Mouse (Mus musculus) CH12.LX (cell line): Measurements from ENCODE around the gene Mknk2.
A peak's percentile ranks its signal among the peaks of the same experiment; 100 is the strongest.

Experiments
- CHD2 ChIP-seq: IDR thresholded peaks from 2 replicates; pipeline ENCODE4 v1.6.1; 2011; ENCODE audit warnings: low read length, improper control_type of control experiment
- CTCF ChIP-seq, 2 experiments: IDR thresholded peaks in 1 of 2; conservative IDR thresholded peaks in 1 of 2; 2 replicates each; pipeline ENCODE4 v1.5.1; 2011 to 2012; ENCODE audit warnings: low read depth in 2 of 2, low read length in 2 of 2, improper control_type of control experiment in 1 of 2, inconsistent platforms in 1 of 2, mild to moderate bottlenecking in 1 of 2, moderate library complexity in 1 of 2
- ELF1 ChIP-seq: IDR thresholded peaks from 2 replicates; pipeline ENCODE4 v1.6.1; 2014; ENCODE audit warnings: low read depth, mild to moderate bottlenecking, inconsistent platforms, low read length, improper control_type of control experiment
- EP300 ChIP-seq: IDR thresholded peaks from 2 replicates; pipeline ENCODE4 v1.6.1; 2011; ENCODE audit warnings: low read length, improper control_type of control experiment
- HCFC1 ChIP-seq: IDR thresholded peaks from 2 replicates; pipeline ENCODE4 v1.6.1; 2012; ENCODE audit warnings: low read depth, mild to moderate bottlenecking, inconsistent platforms, low read length, improper control_type of control experiment
- IRF4 ChIP-seq: IDR thresholded peaks from 2 replicates; pipeline ENCODE4 v1.6.1; 2014; ENCODE audit warnings: low read depth, mild to moderate bottlenecking, inconsistent platforms, low read length, improper control_type of control experiment
- MEF2A ChIP-seq: IDR thresholded peaks from 2 replicates; pipeline ENCODE4 v1.6.1; 2014; ENCODE audit warnings: low read depth, mild to moderate bottlenecking, inconsistent platforms, low read length, improper control_type of control experiment, borderline replicate concordance
- MYC ChIP-seq: IDR thresholded peaks from 2 replicates; pipeline ENCODE4 v1.6.1; 2011; ENCODE audit warnings: low read depth, mild to moderate bottlenecking, improper control_type of control experiment, low read length
- POLR2A ChIP-seq: IDR thresholded peaks from 2 replicates; pipeline ENCODE4 v1.6.1; 2011; ENCODE audit warnings: low read depth, mild to moderate bottlenecking, improper control_type of control experiment, low read length
- TBP ChIP-seq: conservative IDR thresholded peaks from 2 replicates; pipeline ENCODE4 v1.6.1; 2011; ENCODE audit warnings: low read depth, low read length, improper control_type of control experiment
- UBTF ChIP-seq: IDR thresholded peaks from 2 replicates; pipeline ENCODE4 v1.6.1; 2012; ENCODE audit warnings: low read depth, mild to moderate bottlenecking, inconsistent platforms, low read length, improper control_type of control experiment, moderate library complexity
- ZKSCAN1 ChIP-seq: IDR thresholded peaks from 2 replicates; pipeline ENCODE4 v1.6.1; 2012; ENCODE audit warnings: low read depth, inconsistent platforms, low read length, improper control_type of control experiment, borderline replicate concordance

DNA sequence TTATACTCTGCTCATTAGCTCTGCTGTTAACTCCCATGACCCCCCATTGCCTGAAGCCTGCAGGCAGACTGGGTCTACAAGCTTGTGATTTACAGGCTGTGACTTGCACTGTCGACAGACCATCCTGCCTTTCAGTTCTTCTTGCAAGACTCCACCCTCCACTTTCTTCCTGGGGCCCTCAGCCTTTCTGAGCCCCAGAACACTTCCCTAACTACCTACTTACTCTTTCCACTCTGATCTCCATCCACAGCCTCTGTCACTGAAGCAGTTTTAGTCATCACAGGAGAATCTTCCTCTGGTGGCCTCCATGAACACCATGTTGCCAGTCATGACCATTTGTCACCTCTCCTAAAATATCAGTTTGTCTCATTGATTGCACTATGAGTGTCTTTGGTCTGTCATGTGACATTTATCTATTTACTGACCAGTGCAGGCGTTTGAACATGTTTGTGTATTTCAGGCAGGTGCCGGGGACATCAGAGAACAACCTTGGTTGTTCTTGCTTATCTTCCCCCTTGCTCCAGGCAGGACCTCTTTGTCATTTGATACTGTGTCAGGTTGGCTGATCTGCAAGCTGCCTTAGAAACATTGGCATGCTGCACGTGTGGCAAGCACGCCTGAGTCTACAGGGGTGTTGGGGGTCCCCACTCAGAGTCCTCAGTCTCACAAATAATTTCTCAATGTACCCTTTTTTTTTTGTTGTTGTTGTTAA lies 14.3 kb downstream of the Mknk2 start:
- TF ChIP-seq POLR2A (peak; percentile 62; the same call in 1 of the 2 replicates), ELF1 (peak; percentile 16; the same call in 1 of the 2 replicates), HCFC1 (no peak), EP300 (peak; percentile 58; the same call in 1 of the 2 replicates), ZKSCAN1 (no peak), TBP (0 out of 2 replicates have a peak, but pooled peaks have one; percentile 10), MEF2A (peak; percentile 96), CTCF (conservative IDR thresholded peaks at IDR 0.05 in 1 of 2, IDR thresholded peaks at IDR 0.05 in 1 of 2; ENCODE audit: low read depth in 2 of 2, low read length in 2 of 2) (no peak), IRF4 (peak; percentile 82), UBTF (no peak), MYC (no peak), CHD2 (no peak; the same call in 1 of the 2 replicates)
